Comparison of ENCODE assay signal across 8 mouse cellular contexts in genomic region chr19:5692913-5693396, GRCm38 (mm10). TPM values are rescaled to one million over a fixed set of nuclear protein-coding genes. Genes with fewer than 3 reads are reported as not detected.
A peak's percentile ranks its signal among the peaks of the same experiment; 100 is the strongest.
DNase-seq lines count a peak whose midpoint lies in the region; ATAC-seq and TF ChIP-seq lines count a peak whose summit lies in the region.

No protein-coding gene starts in this region.

- H3K36me3 ChIP-seq in lung, embryonic 14.5 days (ENCODE audit: insufficient read depth) = peaks cover 70% of the 10 kb centered on the region
- H3K36me3 ChIP-seq in heart, embryonic 16.5 days (ENCODE audit: control insufficient read depth, insufficient read depth) = peaks cover 29% of the 10 kb centered on the region
- H3K36me3 ChIP-seq in limb, embryonic 13.5 days = peaks cover 72% of the 10 kb centered on the region
- peaks cover 50% of the 10 kb centered on the region for H3K36me3 ChIP-seq in small intestine, adult 2 months (ENCODE audit: control insufficient read depth, insufficient read depth, low read length)

- TF ChIP-seq CTCF in lung, embryonic 14.5 days (IDR thresholded peaks at IDR 0.05; ENCODE audit: low read depth) = no peak
- no peak for TF ChIP-seq CTCF in small intestine, adult 2 months (IDR thresholded peaks at IDR 0.05; ENCODE audit: extremely low read depth, insufficient read length, insufficient replicate concordance, low read depth, low read length)

- peak overlapping the region; percentile 70; the same call in 1 of the 2 replicates for H3K27ac ChIP-seq in lung, embryonic 14.5 days (ENCODE audit: low read depth)
- H3K27ac ChIP-seq in heart, embryonic 16.5 days (ENCODE audit: low read length) = peak overlapping the region; percentile 94
- H3K27ac ChIP-seq in limb, embryonic 13.5 days = no peak overlapping the region
- peak overlapping the region; percentile 24; the same call in 1 of the 2 replicates for H3K27ac ChIP-seq in small intestine, adult 2 months (ENCODE audit: insufficient read depth, low read depth, low read length)

- H3K4me1 ChIP-seq in lung, embryonic 14.5 days (ENCODE audit: insufficient read depth) = peaks cover 12% of the 10 kb centered on the region; the same call in 1 of the 2 replicates
- H3K4me1 ChIP-seq in heart, embryonic 16.5 days (ENCODE audit: control insufficient read depth, insufficient read depth, low read length) = peaks cover 14% of the 10 kb centered on the region
- peaks cover 50% of the 10 kb centered on the region for H3K4me1 ChIP-seq in limb, embryonic 13.5 days
- H3K4me1 ChIP-seq in small intestine, adult 2 months (ENCODE audit: control insufficient read depth, insufficient read depth, insufficient read length, low read length) = peaks cover 22% of the 10 kb centered on the region

- no peak for DNase-seq in lung, embryonic 14.5 days
- no peak for DNase-seq in lung, postnatal 10 days
- DNase-seq in B cell, adult 2 months = no peak
- no peak for DNase-seq in adipocyte (ENCODE audit: low spot score)
- DNase-seq in adrenal gland, adult 8-10 months = no peak

- WGBS in lung, embryonic 14.5 days = 62% methylated on average over 10 of the region's 10 CpGs
- 55% methylated on average over 10 of the region's 10 CpGs for WGBS in heart, embryonic 16.5 days
- WGBS in limb, embryonic 13.5 days = 80% methylated on average over 10 of the region's 10 CpGs
- WGBS in small intestine, adult 2 months = 64% methylated on average over 10 of the region's 10 CpGs

- H3K4me2 ChIP-seq in lung, embryonic 14.5 days = peak overlapping the region; percentile 97
- peak overlapping the region; percentile 99 for H3K4me2 ChIP-seq in heart, embryonic 16.5 days (ENCODE audit: low read depth, low read length)
- peak overlapping the region; percentile 99 for H3K4me2 ChIP-seq in limb, embryonic 13.5 days (replicated peaks)

- H3K9ac ChIP-seq in lung, embryonic 14.5 days = peak overlapping the region; percentile 88
- peak overlapping the region; percentile 88 for H3K9ac ChIP-seq in heart, embryonic 16.5 days (ENCODE audit: low read length)
- peak overlapping the region; percentile 95 for H3K9ac ChIP-seq in limb, embryonic 13.5 days

- peak overlapping the region; percentile 92 for H3K4me3 ChIP-seq in lung, embryonic 14.5 days (ENCODE audit: low read depth, low read length)
- H3K4me3 ChIP-seq in heart, embryonic 16.5 days (ENCODE audit: low read length) = peak overlapping the region; percentile 77
- H3K4me3 ChIP-seq in limb, embryonic 13.5 days = peak overlapping the region; percentile 72
- peak overlapping the region; percentile 97 for H3K4me3 ChIP-seq in small intestine, adult 2 months (ENCODE audit: low read depth, low read length)

- H3K27me3 ChIP-seq in lung, embryonic 14.5 days (ENCODE audit: insufficient read depth, low read length) = no peaks in the 10 kb centered on the region
- H3K27me3 ChIP-seq in heart, embryonic 16.5 days (ENCODE audit: control insufficient read depth, insufficient read depth, low read length) = no peaks in the 10 kb centered on the region
- no peaks in the 10 kb centered on the region for H3K27me3 ChIP-seq in limb, embryonic 13.5 days
- no peaks in the 10 kb centered on the region for H3K27me3 ChIP-seq in small intestine, adult 2 months (ENCODE audit: control insufficient read depth, insufficient read depth, low read length)

- TF ChIP-seq POLR2A in small intestine, adult 2 months (IDR thresholded peaks at IDR 0.05; ENCODE audit: low read depth, low read length) = no peak

- ATAC-seq in lung, embryonic 14.5 days (ENCODE audit: insufficient read depth) = no peak
- no peak for ATAC-seq in heart, embryonic 16.5 days (replicated peaks; ENCODE audit: extremely low read depth, insufficient read depth, low FRiP score)
- ATAC-seq in limb, embryonic 13.5 days (ENCODE audit: low FRiP score, low read depth) = no peak

- H3K9me3 ChIP-seq in lung, embryonic 14.5 days (ENCODE audit: low read depth, low read length) = no peaks in the 10 kb centered on the region
- no peaks in the 10 kb centered on the region for H3K9me3 ChIP-seq in heart, embryonic 16.5 days (replicated peaks; ENCODE audit: control insufficient read depth, low read length)
- no peaks in the 10 kb centered on the region for H3K9me3 ChIP-seq in limb, embryonic 13.5 days

RNA-seq across cellular contexts. Expression of gene Pcnx3, which starts 4.2 kb away (rescaled TPM):
- polyA plus RNA-seq in lung, embryonic 14.5 days (2014; fragmentation: Nextera tagmentation; extraction: Ambion mirVana) = 28.4 and 35.2 TPM in 2 replicates
- 11.5 and 13.4 TPM in 2 replicates for polyA plus RNA-seq in heart, embryonic 16.5 days (2015; fragmentation: Nextera tagmentation; extraction: Ambion mirVana)
- 25.4 and 28.7 TPM in 2 replicates for polyA plus RNA-seq in limb, embryonic 13.5 days (2015; fragmentation: Nextera tagmentation; extraction: Ambion mirVana)
- 85.4 and 150 TPM in 2 replicates for polyA plus RNA-seq in small intestine, adult 2 months (2012; rRNA removed)
- total RNA-seq in adrenal gland, adult 8-10 months (2022) = 100 to 1,000 TPM in 3 of 4 experiments, 10 to 100 TPM in 1; 95.1 to 183 (median 136) TPM

RNA-seq across cellular contexts. Expression of gene Map3k11, which starts 4.4 kb away (rescaled TPM):
- 36.6 TPM in 2 replicates for polyA plus RNA-seq in lung, embryonic 14.5 days (2014; fragmentation: Nextera tagmentation; extraction: Ambion mirVana)
- 24.4 and 26.8 TPM in 2 replicates for polyA plus RNA-seq in heart, embryonic 16.5 days (2015; fragmentation: Nextera tagmentation; extraction: Ambion mirVana)
- 18.2 and 18.5 TPM in 2 replicates for polyA plus RNA-seq in limb, embryonic 13.5 days (2015; fragmentation: Nextera tagmentation; extraction: Ambion mirVana)
- 65.8 and 169 TPM in 2 replicates for polyA plus RNA-seq in small intestine, adult 2 months (2012; rRNA removed)
- total RNA-seq in adrenal gland, adult 8-10 months (2022) = 10 to 100 TPM; 40.8 to 53.6 (median 46.3) TPM

RNA-seq across cellular contexts. Expression of gene Kcnk7, which starts 11.2 kb away (rescaled TPM):
- 0.32 and 0.47 TPM in 2 replicates for polyA plus RNA-seq in lung, embryonic 14.5 days (2014; fragmentation: Nextera tagmentation; extraction: Ambion mirVana)
- polyA plus RNA-seq in heart, embryonic 16.5 days (2015; fragmentation: Nextera tagmentation; extraction: Ambion mirVana) = 0.18 and 0.24 TPM in 2 replicates
- 0.51 and 0.75 TPM in 2 replicates for polyA plus RNA-seq in limb, embryonic 13.5 days (2015; fragmentation: Nextera tagmentation; extraction: Ambion mirVana)
- 0.57 TPM in 1 of 2 replicates, not detected in the other for polyA plus RNA-seq in small intestine, adult 2 months (2012; rRNA removed)
- not detected for total RNA-seq in adrenal gland, adult 8-10 months (2022)

RNA-seq across cellular contexts. Expression of gene Sipa1, which starts 29.4 kb away (rescaled TPM):
- 40.4 and 49.3 TPM in 2 replicates for polyA plus RNA-seq in lung, embryonic 14.5 days (2014; fragmentation: Nextera tagmentation; extraction: Ambion mirVana)
- 23.5 and 24.9 TPM in 2 replicates for polyA plus RNA-seq in heart, embryonic 16.5 days (2015; fragmentation: Nextera tagmentation; extraction: Ambion mirVana)
- polyA plus RNA-seq in limb, embryonic 13.5 days (2015; fragmentation: Nextera tagmentation; extraction: Ambion mirVana) = 25.2 and 27.8 TPM in 2 replicates
- polyA plus RNA-seq in small intestine, adult 2 months (2012; rRNA removed) = 35.1 and 54.0 TPM in 2 replicates
- 10 to 100 TPM; 40.3 to 76.9 (median 57.8) TPM for total RNA-seq in adrenal gland, adult 8-10 months (2022)

RNA-seq across cellular contexts. Expression of gene Ehbp1l1, which starts 33.2 kb away (rescaled TPM):
- 15.5 and 17.4 TPM in 2 replicates for polyA plus RNA-seq in lung, embryonic 14.5 days (2014; fragmentation: Nextera tagmentation; extraction: Ambion mirVana)
- 92.3 and 97.5 TPM in 2 replicates for polyA plus RNA-seq in heart, embryonic 16.5 days (2015; fragmentation: Nextera tagmentation; extraction: Ambion mirVana)
- polyA plus RNA-seq in limb, embryonic 13.5 days (2015; fragmentation: Nextera tagmentation; extraction: Ambion mirVana) = 20.4 and 21.2 TPM in 2 replicates
- polyA plus RNA-seq in small intestine, adult 2 months (2012; rRNA removed) = 62.1 and 100 TPM in 2 replicates
- total RNA-seq in adrenal gland, adult 8-10 months (2022) = 10 to 100 TPM; 24.9 to 39.2 (median 32.8) TPM
